Mouse (Mus musculus) ES-Bruce4 (cell line): ENCODE data around the gene Fam228b.

Experiments used
- CTCF ChIP-seq: IDR thresholded peaks from one replicate; pipeline ENCODE4 v1.8.1; 2011; ENCODE audit warnings: low read depth, low read length
- EP300 ChIP-seq: IDR thresholded peaks from 2 replicates; pipeline ENCODE4 v1.6.1; 2011; ENCODE audit warnings: low read depth, low read length; ENCODE audit not compliant: insufficient read depth
- POLR2A ChIP-seq: IDR thresholded peaks from one replicate; pipeline ENCODE4 v1.8.1; 2011; ENCODE audit warnings: low read length; ENCODE audit not compliant: insufficient read depth

GRCm38 (mm10) chr12:4740823-4741222 is 28.2 kb downstream of the Fam228b start:
- TF ChIP-seq CTCF (no peak), POLR2A (no peak), EP300 (no peak)
